Mouse (Mus musculus): ENCODE results near the gene Gm28048. TPM values are rescaled to one million over a fixed set of nuclear protein-coding genes. Genes with fewer than 3 reads are reported as not detected.

Gm28048 gene
- total RNA-seq, 1 experiment from 2014 or later: 21.3 TPM

DNA sequence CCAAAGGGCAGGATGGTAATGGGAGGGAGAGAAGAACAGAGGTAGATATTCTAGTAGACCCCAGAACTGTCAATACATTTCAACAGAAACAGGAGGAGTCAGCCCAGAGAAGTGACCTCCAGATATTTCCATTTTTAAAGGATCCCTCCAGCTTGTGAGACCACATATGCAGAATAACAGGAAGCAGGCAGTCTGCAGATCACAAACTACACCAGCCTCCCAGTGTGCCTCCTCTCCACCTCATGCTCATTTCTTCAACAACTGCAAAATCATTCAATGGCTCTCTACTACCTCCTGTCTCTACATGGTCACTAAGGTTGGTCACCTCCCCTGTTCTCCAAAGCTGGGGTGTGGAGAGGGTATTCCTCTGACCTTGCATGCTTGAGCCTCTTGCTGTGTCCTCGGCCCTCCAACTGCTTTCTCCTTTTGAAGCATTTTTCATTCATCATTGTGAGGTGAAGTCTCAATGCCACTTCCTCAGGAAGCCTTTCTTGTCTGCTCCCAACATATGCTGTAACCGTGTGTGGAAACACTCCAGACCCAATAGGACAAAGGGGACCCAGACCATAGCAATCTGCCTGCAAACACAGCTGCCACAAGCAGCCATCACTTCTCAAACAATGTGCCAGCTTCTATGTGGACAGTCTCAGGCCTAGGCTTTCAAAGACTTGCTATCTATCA, 128.3 kb downstream of the Gm28048 start:
- no peak for ATAC-seq (replicated peaks; ENCODE audit: insufficient number of reproducible peaks, low FRiP score, low TSS enrichment, poor library complexity, severe bottlenecking)

DNA sequence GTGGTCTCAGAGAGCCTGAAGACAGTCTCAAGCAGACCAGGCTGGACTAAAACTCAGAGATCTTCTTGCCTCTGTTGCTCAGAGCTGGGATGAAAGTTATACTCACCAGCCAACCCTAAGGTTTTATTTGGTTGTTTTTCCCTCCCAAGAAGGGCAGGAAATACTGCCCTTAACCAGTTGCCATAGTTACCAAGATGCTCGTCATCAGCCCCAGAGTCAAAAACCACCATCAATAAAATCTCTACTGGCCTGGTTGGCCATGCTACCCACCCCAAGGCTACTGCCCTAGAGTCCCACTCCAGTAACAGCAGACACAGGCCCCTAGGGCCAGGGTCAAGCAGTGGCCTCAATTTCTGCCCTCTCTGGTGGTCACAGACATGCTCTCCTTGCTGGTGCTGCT, 129.4 kb downstream of the Gm28048 start:
- 0 out of 2 replicates have a peak, but pooled peaks have one; percentile 8 for ATAC-seq (replicated peaks; ENCODE audit: insufficient number of reproducible peaks, low FRiP score, low TSS enrichment, poor library complexity, severe bottlenecking)

GRCm38 (mm10) chr11:22851416-22851815, 130.5 kb downstream of the Gm28048 start:
- ATAC-seq (replicated peaks; ENCODE audit: insufficient number of reproducible peaks, low FRiP score, low TSS enrichment, poor library complexity, severe bottlenecking): no peak

- no peak for ATAC-seq (replicated peaks; ENCODE audit: insufficient number of reproducible peaks, low FRiP score, low TSS enrichment, poor library complexity, severe bottlenecking)
Measured at GRCm38 (mm10) chr11:22850077-22850476, 131.8 kb downstream of the Gm28048 start.

DNA sequence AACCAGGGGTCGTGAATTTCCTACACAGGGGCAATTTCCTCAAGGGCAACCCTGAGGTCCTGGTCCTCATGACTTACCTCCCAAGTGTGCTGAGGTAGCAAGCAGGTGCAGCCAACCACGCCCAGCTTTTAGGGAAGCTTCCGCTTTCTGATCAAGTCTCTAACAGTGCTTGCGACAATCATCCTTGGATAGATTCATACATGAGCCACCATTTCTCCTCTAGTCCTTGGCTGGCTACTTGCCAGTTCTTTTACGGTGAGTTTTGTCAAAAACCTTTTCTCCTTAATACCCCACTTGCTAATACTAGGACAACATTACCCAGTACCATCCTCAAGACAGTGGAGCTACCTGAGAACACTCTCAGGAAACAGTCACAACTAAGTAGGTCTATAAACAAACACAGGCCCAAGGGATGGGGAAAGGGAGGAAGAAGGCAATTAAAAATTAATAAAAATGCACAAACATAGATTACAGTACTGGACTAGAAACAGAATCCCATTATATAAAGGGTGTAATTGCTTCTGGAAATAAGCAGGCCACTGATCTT, 133.2 kb downstream of the Gm28048 start:
- ATAC-seq (replicated peaks; ENCODE audit: insufficient number of reproducible peaks, low FRiP score, low TSS enrichment, poor library complexity, severe bottlenecking): no peak

DNA sequence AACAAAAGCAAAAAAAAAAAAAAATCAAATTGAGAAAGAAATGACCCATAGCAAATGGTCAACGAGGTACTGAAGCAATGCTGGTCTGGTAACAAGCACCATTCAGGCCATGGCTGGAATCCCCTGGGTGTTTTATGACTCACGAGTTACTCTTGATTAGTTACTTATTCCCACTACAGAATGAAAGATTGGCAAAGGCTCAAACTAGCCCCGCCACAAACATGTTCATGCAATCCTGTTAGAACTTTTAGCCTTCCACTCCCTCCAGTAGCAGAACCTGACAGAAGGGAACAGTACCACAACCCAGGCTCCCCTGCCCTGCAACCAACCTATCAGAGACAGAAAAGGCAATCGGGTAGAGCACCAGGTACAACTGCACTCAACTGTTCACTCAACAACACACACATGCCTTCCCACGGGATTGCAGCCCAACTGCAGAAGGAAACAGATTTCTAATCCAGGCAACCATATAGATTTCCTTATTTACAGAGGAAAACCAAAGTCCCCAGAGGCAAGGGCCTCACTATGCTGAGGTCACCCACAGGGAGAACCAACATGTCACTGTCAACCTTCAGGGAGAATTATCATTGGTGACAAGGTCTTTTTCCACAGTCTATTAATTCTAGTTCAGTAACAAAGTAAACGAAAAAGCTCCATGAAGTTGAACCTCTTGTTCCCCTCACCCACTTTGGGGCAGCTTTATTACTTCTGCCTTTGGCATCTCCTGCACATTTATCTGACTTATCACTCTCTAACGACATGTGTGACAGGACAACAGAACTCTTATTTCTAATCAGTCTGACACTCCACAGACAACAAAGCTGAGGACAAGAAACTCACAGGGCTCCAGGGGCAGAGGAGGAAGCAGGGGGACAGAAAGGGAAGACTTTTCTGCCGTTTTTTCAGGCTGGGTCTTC, 133.9 kb downstream of the Gm28048 start:
- ATAC-seq (replicated peaks; ENCODE audit: insufficient number of reproducible peaks, low FRiP score, low TSS enrichment, poor library complexity, severe bottlenecking): no peak

DNA sequence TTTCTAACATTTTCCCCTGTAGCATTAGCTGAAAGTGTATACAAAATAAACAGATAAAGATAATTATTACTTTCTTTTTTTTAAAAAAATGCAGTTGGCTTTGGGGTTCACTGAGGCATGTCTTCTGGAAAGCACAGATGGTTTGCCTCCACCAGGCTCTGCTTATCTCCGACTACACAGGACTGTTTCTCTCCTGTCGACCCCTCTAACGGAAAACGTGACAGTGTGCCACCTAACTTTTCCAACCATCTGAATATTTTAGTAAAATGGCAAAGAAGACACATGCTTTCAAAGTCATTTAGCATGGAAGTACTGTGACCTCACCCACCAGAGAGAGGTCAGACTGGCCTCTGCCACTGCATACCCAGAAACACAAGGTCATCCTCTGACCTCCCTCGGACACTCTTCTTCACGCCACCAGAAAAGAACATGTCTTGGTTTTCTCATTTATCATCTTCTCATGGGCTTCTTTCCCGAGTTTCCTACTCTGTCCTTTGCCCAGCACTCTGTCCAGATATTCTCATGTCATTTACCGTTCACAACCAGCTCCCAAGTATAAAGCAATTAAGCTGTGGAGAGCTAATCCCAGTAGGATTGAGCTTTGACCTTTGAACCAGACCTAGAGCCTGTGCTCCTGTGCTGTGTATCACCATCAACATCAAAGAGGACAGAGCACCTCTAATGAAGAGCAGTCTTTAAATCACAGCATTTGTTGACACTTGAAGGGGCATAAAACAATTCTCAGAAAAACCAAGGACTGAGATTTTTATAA, 134.7 kb downstream of the Gm28048 start:
- ATAC-seq (replicated peaks; ENCODE audit: insufficient number of reproducible peaks, low FRiP score, low TSS enrichment, poor library complexity, severe bottlenecking): no peak

- ATAC-seq (replicated peaks; ENCODE audit: insufficient number of reproducible peaks, low FRiP score, low TSS enrichment, poor library complexity, severe bottlenecking): no peak
Measured at GRCm38 (mm10) chr11:22846093-22846835, 135.6 kb downstream of the Gm28048 start.

DNA sequence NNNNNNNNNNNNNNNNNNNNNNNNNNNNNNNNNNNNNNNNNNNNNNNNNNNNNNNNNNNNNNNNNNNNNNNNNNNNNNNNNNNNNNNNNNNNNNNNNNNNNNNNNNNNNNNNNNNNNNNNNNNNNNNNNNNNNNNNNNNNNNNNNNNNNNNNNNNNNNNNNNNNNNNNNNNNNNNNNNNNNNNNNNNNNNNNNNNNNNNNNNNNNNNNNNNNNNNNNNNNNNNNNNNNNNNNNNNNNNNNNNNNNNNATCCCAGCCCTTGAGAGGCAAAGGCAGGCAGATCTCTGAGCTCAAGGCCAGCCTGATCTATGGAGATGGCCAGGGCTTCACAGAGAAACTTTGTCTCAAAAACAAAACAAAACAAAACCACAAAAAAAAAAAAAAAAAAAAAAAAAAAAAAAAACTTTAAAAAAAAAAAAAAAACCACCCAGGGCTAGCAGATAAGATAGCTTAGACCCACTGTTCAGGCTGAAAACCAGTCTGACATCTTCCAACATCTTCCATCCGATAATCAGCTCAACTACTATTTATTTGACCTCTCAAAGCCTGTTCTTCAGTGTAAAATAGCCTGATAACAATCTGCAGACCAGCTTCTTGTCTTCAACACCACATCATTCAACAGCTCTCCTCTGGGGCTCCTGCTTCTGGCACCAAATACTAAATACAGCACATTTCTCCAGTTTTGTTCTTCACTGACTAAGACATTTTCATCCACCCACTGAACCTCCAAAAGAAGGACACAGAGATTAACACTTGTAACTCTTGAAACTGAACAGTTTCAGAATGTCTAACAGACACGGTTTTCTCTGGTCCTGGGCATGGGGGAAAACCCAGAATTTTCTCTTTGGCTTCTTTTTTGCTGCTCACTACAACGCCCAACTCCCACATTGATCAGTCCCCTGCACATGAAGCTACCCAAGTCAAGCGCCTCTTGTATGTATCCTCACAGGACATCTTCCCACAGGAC, 136.9 kb downstream of the Gm28048 start:
- no peak for ATAC-seq (replicated peaks; ENCODE audit: insufficient number of reproducible peaks, low FRiP score, low TSS enrichment, poor library complexity, severe bottlenecking)

GRCm38 (mm10) chr11:22839456-22839855, 142.4 kb downstream of the Gm28048 start:
- ATAC-seq (replicated peaks; ENCODE audit: insufficient number of reproducible peaks, low FRiP score, low TSS enrichment, poor library complexity, severe bottlenecking): no peak

GRCm38 (mm10) chr11:22838361-22838760, 143.5 kb downstream of the Gm28048 start:
- no peak for ATAC-seq (replicated peaks; ENCODE audit: insufficient number of reproducible peaks, low FRiP score, low TSS enrichment, poor library complexity, severe bottlenecking)

DNA sequence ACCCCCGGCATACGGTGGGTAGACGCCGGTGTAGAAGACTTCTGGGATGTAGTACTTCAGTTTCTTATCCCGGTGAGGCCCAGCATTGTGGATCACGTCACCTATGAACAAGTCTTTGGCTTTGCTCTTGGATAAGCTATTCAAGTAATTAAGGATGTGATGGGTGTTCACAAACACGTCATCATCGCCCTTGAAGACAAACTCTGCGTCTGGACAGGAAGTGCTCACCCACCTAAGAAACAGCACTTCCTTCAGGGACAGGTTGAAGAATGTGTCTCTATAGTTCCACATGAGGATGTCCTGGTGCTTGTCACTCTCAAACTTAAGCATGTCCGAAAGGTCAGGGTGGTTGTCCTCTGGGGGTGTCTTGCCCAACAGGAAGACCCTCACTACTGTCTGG, 145.6 kb downstream of the Gm28048 start:
- ATAC-seq (replicated peaks; ENCODE audit: insufficient number of reproducible peaks, low FRiP score, low TSS enrichment, poor library complexity, severe bottlenecking): no peak

DNA sequence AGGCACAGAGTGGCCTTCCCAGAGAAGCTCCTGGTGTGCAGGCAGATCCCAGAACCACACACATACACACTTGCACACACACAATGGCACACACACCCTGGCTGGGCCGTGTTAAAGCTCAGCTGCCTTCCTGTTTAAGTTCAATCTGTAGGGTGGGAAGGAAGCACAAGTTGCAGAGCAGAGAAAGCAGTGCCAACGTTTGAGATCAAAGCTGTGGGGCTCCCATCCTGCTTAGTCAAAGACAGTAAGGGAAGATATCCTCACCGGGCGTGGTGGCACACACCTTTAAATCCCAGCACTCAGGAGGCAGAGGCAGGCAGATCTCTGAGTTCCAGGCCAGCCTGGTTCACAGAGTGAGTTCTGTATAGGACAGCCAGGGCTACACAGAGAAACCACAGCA, 149.3 kb downstream of the Gm28048 start:
- ATAC-seq (replicated peaks; ENCODE audit: insufficient number of reproducible peaks, low FRiP score, low TSS enrichment, poor library complexity, severe bottlenecking): no peak

GRCm38 (mm10) chr11:22831916-22832315, 150.0 kb downstream of the Gm28048 start:
- no peak for ATAC-seq (replicated peaks; ENCODE audit: insufficient number of reproducible peaks, low FRiP score, low TSS enrichment, poor library complexity, severe bottlenecking)

- no peak for ATAC-seq (replicated peaks; ENCODE audit: insufficient number of reproducible peaks, low FRiP score, low TSS enrichment, poor library complexity, severe bottlenecking)
Measured at GRCm38 (mm10) chr11:22830684-22831083, 151.2 kb downstream of the Gm28048 start.

GRCm38 (mm10) chr11:22830179-22830611, 151.7 kb downstream of the Gm28048 start:
- no peak for ATAC-seq (replicated peaks; ENCODE audit: insufficient number of reproducible peaks, low FRiP score, low TSS enrichment, poor library complexity, severe bottlenecking)

DNA sequence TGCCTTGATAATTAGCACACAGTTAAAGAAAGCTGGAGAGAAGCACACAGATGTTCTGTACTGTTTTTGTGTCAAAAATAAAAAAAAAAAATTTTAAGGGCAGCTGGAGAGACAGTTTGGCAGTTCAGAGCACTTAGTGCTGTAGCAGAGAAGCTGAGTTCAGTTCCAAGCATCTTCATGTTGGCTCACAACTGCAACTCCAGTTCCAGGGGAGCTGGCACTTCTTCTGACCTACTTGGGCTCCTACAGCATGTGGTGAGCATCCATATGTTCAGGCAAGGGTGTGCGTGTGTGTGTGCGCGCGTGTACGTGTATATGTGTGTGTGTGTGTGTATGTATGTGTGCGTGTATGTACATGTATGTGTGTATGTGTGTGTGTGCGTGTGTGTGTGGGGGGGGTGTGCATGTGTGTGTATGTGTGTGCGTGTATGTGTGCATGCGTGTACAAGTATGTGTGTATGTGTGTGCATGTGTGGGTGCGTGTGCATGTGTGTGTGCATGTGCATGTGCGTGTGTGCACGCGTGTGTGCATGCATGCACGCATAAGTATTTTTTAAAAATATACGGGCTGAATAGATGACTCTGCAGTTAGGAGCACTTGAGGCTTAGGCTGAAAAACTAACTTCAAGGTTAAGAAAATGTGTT, 152.8 kb downstream of the Gm28048 start:
- no peak for ATAC-seq (replicated peaks; ENCODE audit: insufficient number of reproducible peaks, low FRiP score, low TSS enrichment, poor library complexity, severe bottlenecking)

All from monocyte, adult 5-6 weeks (primary cell).